Mouse (Mus musculus) T-helper 2 cell (primary cell): ENCODE data around the gene Adamts7.

ENCODE experiments used
- in situ Hi-C: fragments of 300-600 bp; cut with MboI, MseI; formaldehyde crosslinking; loops from one replicate; pipeline ENCODE4 v1.15.1; 2025; ENCODE audit warnings: high pct_unique_total_duplicates

Adamts7 gene

GRCm38 (mm10) chr9:90145788-90146187 lies 17.1 kb upstream of the Adamts7 start:
- in situ Hi-C loops = no loop called here

DNA sequence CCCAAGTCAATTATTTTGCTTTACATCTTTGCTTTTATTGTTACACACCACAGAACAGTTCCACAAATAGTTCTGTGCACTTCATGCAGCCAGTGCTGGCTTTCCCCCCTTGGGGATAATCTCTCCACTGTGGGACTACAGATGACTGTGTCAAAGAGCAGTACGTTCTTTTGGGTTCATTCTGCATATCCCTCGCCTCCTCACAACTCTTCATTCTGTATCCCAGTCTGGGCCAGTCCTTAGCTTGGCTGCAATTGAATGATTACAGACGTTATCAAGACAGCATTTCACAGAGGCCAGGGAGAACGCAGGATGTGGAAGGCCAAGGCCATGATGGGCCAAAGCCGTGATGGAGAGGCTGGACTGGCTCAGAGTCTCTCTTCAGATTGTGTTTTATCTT lies 16.0 kb upstream of the Adamts7 start:
- in situ Hi-C loops = no loop called here

DNA sequence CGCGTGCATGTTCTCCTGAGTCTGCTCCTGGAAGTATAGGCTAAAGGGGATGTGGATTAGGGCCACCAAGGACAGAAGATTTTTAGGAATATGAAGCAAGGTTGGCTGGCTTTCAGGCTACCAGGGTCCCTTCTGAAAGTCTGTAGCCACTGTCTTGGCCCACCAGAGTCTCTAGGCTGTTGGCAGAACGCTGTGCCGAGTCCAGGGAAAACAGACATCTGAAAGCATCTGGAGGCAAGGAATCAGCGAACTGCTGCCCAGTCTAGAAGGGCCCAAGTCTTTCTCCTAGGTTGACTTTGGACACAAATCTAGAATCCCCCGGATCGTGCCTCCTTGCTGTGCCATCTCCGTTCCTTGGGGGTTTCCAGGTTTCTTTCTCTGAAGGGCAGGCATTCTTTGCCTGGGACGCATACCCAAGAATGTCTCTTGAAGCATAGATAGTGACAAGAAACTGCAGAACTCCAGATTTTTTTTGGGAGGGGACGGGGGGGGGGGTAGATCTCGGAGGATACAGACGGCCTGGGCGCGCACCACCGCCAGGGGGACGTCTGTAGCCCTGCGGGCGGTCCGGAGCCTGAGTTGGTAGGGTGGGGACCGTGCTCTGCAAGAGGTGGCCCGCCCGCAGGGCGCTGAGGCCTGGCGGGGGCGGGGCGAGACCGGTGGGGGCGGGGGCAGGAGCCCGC lies 485 bp upstream of the Adamts7 start:
- in situ Hi-C loops = no loop called here

DNA sequence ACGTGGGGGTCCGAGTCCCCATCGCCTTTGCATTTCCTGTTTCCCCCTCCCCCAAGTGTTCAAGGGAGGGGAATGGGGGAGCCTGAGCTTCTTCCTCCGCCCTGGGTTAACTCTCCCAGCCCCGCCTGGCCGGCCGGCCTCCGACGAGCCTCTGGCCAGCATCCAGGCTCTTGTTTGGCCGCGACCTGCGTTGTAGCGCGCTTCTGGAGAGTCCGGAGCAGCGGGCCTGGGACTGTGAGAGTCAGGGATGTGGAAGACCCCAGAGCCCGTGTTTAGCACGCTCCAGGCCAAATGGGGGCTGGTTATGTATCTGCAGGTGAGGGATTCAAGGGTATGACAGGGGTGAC lies 853 bp downstream of the Adamts7 start:
- in situ Hi-C loops = no loop called here

DNA sequence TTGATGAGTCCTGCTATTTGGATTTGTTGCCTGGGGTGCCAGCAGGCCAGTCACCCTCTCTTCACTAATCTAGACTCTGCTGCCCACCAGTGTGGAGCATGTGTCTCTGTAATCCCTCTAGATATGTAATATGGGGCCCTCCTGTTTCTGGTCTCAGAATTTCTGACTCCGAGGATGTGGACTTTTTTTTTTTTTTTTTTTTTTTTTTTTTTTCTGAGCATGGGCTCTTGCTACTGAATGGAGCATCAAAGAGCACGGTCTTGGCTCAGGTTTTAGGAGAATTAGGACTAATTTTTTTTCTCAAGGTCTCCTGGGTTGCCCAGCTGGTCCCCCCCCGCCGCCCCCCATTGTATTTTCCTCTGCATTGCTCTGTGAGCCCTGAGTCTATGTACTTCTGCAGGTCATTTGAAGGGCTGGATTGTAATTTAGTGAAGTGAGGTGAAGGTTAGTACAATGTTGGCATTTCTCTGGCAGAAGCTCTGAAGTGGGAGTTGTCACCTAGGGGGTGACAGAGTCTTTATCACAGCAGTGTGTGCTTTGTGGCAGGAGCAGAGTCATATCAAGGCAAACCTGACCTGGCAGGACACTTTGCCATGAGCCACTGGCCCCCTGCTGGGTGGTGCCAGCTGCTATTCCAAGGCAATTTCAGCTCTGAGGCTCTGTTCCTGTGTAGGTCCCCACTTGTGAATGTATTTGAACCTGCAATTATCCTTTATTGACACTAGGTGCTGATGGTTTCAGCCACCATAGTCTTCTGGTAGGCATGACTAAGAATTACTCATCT lies 2.0 kb downstream of the Adamts7 start:
- in situ Hi-C loops = no loop called here

GRCm38 (mm10) chr9:90165590-90165989 lies 2.7 kb downstream of the Adamts7 start:
- in situ Hi-C loops = no loop called here

- in situ Hi-C loops = no loop called here
Measured at GRCm38 (mm10) chr9:90166615-90167014, 3.7 kb downstream of the Adamts7 start.

DNA sequence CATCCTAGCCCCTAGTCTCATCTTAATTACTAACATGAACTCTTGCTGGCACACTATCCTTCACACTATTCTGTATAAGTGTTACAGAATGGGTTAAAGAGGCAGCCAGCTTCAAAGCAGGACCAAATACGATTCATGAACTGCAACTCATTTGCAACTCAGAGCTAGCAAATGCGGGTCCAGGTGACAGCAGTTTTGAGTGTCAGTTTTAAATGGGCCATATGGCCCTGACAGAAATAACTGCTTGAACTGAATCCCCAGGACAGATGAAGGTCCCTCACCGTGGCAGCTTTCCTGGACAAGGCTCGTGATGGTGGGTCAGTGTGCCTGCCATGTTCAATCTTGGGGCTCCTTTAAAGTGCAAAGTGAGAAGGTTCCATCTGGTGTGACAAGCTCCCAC lies 7.1 kb downstream of the Adamts7 start:
- in situ Hi-C loops = no loop called here

DNA sequence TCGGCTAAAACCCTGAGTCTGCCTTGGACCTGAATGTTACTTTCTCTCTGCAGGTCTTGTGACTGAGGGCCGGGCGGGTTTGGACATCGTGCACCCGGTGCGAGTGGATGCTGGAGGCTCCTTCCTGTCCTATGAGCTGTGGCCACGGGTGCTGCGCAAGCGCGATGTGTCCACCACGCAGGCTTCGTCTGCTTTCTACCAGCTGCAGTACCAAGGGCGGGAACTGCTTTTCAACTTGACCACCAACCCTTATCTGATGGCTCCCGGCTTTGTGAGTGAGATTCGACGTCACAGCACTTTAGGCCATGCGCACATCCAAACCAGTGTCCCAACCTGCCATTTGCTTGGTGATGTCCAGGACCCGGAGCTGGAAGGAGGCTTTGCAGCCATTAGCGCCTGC lies 8.6 kb downstream of the Adamts7 start:
- in situ Hi-C loops = no loop called here

DNA sequence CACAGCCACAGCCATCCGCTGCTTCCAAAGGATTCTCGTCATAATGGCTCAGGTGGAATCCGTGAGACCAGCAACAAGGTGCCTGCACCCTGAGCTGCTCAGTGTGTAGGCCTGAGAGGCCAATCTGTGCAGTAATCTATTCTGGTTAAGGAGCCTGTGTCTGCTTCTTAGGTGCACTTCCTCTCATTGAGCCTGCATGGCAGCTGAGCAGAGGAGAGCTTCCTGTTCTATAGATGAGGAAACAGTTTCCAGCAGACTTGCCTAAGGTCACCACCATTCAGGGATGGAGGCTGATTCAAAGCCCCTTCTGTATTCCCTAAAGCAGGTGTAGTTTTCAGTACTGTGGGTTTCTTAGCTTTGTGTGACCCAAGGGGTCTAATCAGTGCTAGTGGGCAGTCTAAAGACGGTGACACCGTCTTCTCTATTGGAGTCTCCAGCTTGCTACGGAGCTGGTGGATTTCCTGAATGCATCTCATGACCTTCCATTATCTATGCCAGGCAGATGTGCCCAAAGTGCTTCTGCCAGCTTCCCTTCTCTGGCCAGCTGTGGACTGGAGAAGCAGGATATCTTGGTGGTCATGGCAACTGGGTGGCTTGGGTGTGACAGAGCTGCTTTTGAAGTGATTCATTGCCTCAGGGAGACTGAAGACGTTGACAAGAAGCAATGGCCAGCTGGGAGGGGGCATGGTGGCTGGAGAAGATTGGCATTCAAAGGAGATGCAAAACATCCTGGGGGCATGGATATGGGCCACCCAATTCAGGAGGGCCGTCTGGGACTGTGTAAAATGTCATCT lies 9.9 kb downstream of the Adamts7 start:
- in situ Hi-C loops = no loop called here

- in situ Hi-C loops = no loop called here
Measured at GRCm38 (mm10) chr9:90173330-90173729, 10.5 kb downstream of the Adamts7 start.

- in situ Hi-C loops = no loop called here
Measured at GRCm38 (mm10) chr9:90179409-90179808, 16.5 kb downstream of the Adamts7 start.

DNA sequence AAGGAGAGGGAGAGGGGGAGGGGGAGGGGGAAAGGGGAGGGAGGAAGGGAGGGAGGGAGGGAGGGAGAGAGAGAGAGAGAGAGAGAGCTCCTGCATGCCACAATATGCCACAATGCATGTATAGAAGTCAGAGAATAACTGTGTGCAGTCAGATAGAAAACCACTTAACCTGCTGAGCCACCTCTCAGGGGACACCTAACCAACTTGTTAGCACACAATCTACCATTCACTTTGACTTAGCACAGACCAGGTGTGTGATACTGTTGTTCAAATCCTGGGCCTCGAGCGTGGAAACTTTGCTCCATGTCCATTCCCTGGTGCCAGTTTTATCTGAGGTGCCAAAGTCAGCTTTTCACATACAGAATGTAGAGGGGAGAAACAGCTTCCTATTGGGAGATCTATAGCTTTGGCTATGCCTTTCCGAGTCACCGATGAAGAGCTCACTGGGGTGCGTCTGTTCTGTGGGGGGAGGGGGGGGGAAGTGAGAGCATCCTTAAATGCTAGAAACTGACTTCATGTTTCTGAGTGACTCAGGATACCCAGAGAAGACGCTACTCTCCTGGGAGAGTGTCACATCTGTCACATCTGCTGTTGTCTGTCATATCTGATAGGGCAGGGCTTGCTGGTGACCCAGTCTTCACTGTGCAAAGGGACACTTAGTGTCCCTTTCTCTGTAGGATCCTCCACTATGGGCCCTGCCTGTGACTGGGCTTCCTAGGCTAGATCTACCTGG lies 19.0 kb downstream of the Adamts7 start:
- in situ Hi-C loops = no loop called here

DNA sequence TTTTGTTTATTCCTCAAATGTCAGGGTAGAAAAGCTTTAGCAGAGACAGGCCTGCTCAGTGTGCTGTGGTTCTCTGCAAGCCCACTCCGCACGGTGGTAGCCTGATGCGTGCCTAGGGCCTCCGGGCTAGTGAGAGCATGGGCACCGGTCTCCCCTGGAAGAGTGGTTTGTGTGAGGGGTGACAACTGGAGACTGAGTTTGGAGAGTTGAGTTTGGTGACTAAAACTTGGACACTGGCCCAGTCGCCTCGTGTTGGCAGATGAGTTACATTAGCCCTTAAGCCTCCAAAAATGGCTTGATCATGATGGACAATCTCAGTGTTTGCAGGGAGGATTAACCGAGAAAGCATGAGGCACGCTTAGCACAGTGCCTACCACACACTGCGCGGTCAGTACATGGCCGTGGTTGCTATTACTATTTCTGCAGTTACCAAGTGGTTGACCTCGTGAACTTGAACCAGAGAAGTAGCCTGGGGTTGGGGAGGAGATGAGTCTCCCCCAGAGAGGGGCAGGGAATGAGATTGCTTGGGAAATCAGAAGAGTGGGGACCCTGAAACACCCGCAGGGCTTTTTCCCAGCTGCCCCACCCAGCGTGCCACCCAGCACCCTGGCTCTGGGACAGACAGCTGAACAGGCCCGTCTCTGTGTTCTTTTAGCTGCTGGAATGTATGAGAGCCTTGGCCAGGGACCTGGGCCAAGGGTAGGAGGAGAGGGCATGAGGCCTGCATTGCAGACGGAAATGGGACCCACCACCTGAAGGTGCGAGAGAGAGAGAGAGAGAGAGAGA lies 20.0 kb downstream of the Adamts7 start:
- in situ Hi-C loops = no loop called here

DNA sequence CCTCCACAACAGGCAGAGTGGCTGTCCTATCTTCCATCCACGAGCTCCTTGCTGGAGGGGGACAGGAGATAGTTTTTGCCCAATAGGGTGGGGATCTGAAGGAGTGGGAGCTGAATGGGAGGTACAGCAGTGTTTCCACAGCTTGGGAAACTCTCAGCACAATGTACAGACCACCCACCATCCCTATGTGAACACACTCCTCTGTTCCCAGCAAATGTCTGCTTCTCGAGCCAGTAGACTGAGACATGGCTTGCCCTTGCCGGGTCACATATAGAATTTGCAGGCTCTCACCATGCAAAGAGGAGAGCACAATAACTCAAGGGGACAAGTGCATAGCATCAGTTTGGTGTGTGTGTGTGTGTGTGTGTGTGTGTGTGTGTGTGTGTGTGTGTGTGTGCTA lies 20.7 kb downstream of the Adamts7 start:
- in situ Hi-C loops = no loop called here

- in situ Hi-C loops = no loop called here
Measured at GRCm38 (mm10) chr9:90184116-90184515, 21.2 kb downstream of the Adamts7 start.

- in situ Hi-C loops = no loop called here
Measured at GRCm38 (mm10) chr9:90185356-90185910, 22.6 kb downstream of the Adamts7 start.

DNA sequence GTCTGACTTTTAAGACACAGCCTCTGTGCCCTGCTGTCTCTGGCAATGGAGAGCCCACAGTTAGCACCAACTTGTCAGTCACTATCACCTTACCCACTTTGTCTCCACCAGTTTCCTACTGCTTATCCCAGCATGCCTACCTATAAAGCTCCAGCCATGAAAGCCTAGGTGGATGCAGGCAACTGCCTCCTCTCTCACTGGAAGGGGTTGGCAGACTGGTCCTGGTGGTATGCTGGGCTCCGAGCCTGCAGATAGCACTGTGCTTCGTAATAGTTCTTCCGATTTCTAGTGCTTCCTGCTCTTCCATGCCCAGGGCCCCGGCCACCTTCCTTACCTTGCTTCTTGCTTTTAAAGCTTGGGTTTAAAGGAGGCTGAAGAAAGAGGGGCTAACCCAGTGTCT lies 26.0 kb downstream of the Adamts7 start:
- in situ Hi-C loops = no loop called here

DNA sequence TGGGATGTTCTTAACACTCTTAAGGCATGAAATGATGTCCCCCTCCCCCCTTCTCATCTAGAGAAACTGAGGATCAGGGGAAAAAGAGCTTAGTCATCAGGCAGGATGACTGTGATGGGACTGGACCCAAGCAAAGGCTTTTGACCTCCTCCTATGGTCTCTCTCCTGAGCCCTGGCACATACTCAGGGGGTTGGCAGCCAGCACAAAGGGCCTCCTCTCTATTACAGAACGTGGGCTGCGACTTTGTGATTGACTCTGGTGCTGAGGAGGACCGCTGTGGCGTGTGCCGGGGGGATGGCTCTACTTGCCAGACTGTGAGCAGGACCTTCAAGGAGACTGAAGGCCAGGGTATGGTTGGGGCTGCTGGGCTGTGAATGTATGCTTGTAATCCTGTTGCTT lies 26.5 kb downstream of the Adamts7 start:
- in situ Hi-C loops = no loop called here

- in situ Hi-C loops = no loop called here
Measured at GRCm38 (mm10) chr9:90195000-90195399, 32.1 kb downstream of the Adamts7 start.

- in situ Hi-C loops = no loop called here
Measured at GRCm38 (mm10) chr9:90196262-90196661, 33.4 kb downstream of the Adamts7 start.
